Comparison of ENCODE assay signal across 11 mouse cellular contexts in the genomic region with DNA sequence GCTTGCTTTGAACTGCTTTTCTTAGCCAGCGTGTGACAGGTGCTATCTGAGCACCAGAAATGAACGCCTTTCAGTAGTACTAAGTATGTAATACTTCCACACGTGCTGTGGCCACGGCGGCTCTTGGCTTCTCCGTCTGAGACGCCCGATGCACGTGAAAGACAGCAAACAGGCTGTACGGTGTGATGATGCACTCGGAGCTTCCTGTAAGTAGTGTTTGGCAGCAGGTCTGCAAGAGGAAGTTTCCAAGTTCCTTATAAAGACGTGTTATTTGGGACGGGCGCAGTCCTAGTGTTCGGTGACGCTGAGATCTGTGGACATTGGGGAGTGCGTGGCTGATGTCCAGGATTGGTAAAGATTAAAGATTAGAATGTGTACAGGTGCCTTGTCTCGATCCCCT. TPM values are rescaled to one million over a fixed set of nuclear protein-coding genes. Genes with fewer than 3 reads are reported as not detected.
DNase-seq lines count a peak whose midpoint lies in the region; ATAC-seq and TF ChIP-seq lines count a peak whose summit lies in the region.
"Had no signal": no experiment of that assay in that cellular context is flagged by ENCODE, and none has a peak within 500 bp of the region (broad histone marks: within the 10 kb centered on the region; RNA-seq: fewer than 3 reads in every experiment).

No protein-coding gene starts in this region.

- no peak for TF ChIP-seq POLR2A in kidney, adult 2 months (IDR thresholded peaks at IDR 0.05; ENCODE audit: low read depth, low read length)

- peaks cover 33% of the 10 kb centered on the region for H3K4me1 ChIP-seq in kidney, adult 2 months (ENCODE audit: control insufficient read depth, insufficient read depth, low read length)
- peaks cover 74% of the 10 kb centered on the region for H3K4me1 ChIP-seq in kidney, embryonic 16.5 days (ENCODE audit: insufficient read depth, low read length)
- H3K4me1 ChIP-seq in heart, embryonic 15.5 days (replicated peaks) = peaks cover 82% of the 10 kb centered on the region
- peaks cover 82% of the 10 kb centered on the region for H3K4me1 ChIP-seq in hindbrain, embryonic 10.5 days (replicated peaks)

- peak; percentile 45 for DNase-seq in kidney, adult 2 months
- DNase-seq in MEL-GATA-1-ER (ENCODE audit: extremely low read depth, low read depth) = peak; percentile 73
- peak; percentile 70 for DNase-seq in naive thymus-derived CD4-positive, alpha-beta T cell, adult 2 months (ENCODE audit: low read depth)
- no peak for DNase-seq in hindbrain, embryonic 10.5 days (ENCODE audit: low spot score)
- no peak for DNase-seq in ovary, postnatal 10 days (ENCODE audit: low spot score)
- DNase-seq in cerebellum, postnatal 4 days (ENCODE audit: low spot score in 2 of 2) = no peak
- DNase-seq: cerebellum, adult 9-10 months had no signal

- WGBS in kidney, adult 2 months = 25% methylated on average over 18 of the region's 18 CpGs
- 63% methylated on average over 18 of the region's 18 CpGs for WGBS in kidney, embryonic 16.5 days
- whole genome bisulfite sequencing in heart, embryonic 15.5 days = 20% methylated on average over 18 of the region's 18 CpGs
- 85% methylated on average over 18 of the region's 18 CpGs for WGBS in hindbrain, embryonic 10.5 days

- no peak overlapping the region for H3K9ac ChIP-seq in kidney, embryonic 16.5 days (replicated peaks; ENCODE audit: low read length)
- H3K9ac ChIP-seq in heart, embryonic 15.5 days = no peak overlapping the region

- ATAC-seq in kidney, embryonic 16.5 days (ENCODE audit: low FRiP score, low TSS enrichment) = no peak
- ATAC-seq in heart, embryonic 15.5 days (replicated peaks; ENCODE audit: insufficient number of reproducible peaks, insufficient read depth, low FRiP score, low read depth) = no peak

- H3K27me3 ChIP-seq in kidney, adult 2 months (replicated peaks; ENCODE audit: control insufficient read depth, insufficient read depth, low read length) = no peaks in the 10 kb centered on the region
- no peaks in the 10 kb centered on the region for H3K27me3 ChIP-seq in kidney, embryonic 16.5 days (ENCODE audit: insufficient read depth, low read length)
- no peaks in the 10 kb centered on the region for H3K27me3 ChIP-seq in heart, embryonic 15.5 days
- H3K27me3 ChIP-seq in hindbrain, embryonic 10.5 days (ENCODE audit: insufficient read depth, poor library complexity, severe bottlenecking) = no peaks in the 10 kb centered on the region

- H3K9me3 ChIP-seq in kidney, embryonic 16.5 days (ENCODE audit: low read length) = no peaks in the 10 kb centered on the region
- H3K9me3 ChIP-seq in heart, embryonic 15.5 days (replicated peaks) = no peaks in the 10 kb centered on the region
- H3K9me3 ChIP-seq in hindbrain, embryonic 10.5 days = no peaks in the 10 kb centered on the region

- no peak overlapping the region for H3K4me3 ChIP-seq in kidney, adult 2 months (ENCODE audit: insufficient read depth, low read depth, low read length)
- H3K4me3 ChIP-seq in kidney, embryonic 16.5 days (ENCODE audit: low read length) = no peak overlapping the region
- H3K4me3 ChIP-seq in heart, embryonic 15.5 days = no peak overlapping the region
- no peak overlapping the region for H3K4me3 ChIP-seq in hindbrain, embryonic 10.5 days

- no peak overlapping the region for H3K27ac ChIP-seq in kidney, adult 2 months (ENCODE audit: insufficient read depth, low read depth, low read length)
- H3K27ac ChIP-seq in kidney, embryonic 16.5 days (ENCODE audit: low read length) = no peak overlapping the region
- no peak overlapping the region for H3K27ac ChIP-seq in heart, embryonic 15.5 days
- no peak overlapping the region for H3K27ac ChIP-seq in hindbrain, embryonic 10.5 days
- H3K27ac ChIP-seq: macrophage had no signal

- TF ChIP-seq CTCF in kidney, adult 2 months (conservative IDR thresholded peaks at IDR 0.05; ENCODE audit: insufficient read depth, insufficient read length, low read depth, low read length) = no peak

- no peak overlapping the region for H3K4me2 ChIP-seq in kidney, embryonic 16.5 days (replicated peaks; ENCODE audit: low read depth, low read length)
- peak overlapping the region; percentile 34 for H3K4me2 ChIP-seq in heart, embryonic 15.5 days

- H3K36me3 ChIP-seq in kidney, adult 2 months (ENCODE audit: control insufficient read depth, insufficient read depth, low read length) = no peaks in the 10 kb centered on the region
- no peaks in the 10 kb centered on the region for H3K36me3 ChIP-seq in kidney, embryonic 16.5 days (ENCODE audit: insufficient read depth, low read length)
- H3K36me3 ChIP-seq in heart, embryonic 15.5 days = no peaks in the 10 kb centered on the region
- H3K36me3 ChIP-seq in hindbrain, embryonic 10.5 days = no peaks in the 10 kb centered on the region
- H3K36me3 ChIP-seq: G1E had no signal

RNA-seq across cellular contexts. Expression of a gene that starts 5.4 kb away (rescaled TPM):
- 26.2 and 29.2 TPM in 2 replicates for polyA plus RNA-seq in kidney, adult 2 months (2012; rRNA removed)
- polyA plus RNA-seq in kidney, embryonic 16.5 days (2015; fragmentation: Nextera tagmentation; extraction: Ambion mirVana) = 22.3 and 32.0 TPM in 2 replicates
- 13.9 and 16.5 TPM in 2 replicates for polyA plus RNA-seq in heart, embryonic 15.5 days (2015; fragmentation: Nextera tagmentation; extraction: Ambion mirVana)
- 19.7 and 24.9 TPM in 2 replicates for polyA plus RNA-seq in hindbrain, embryonic 10.5 days (2016; fragmentation: Nextera tagmentation; extraction: Ambion mirVana)

Comparison
In these comparisons a context has a peak if more than half of its experiments do, and no peak if none do; other contexts are left out.
1. DNase-seq: peak in kidney, adult 2 months (single experiment), MEL-GATA-1-ER (single experiment) and naive thymus-derived CD4-positive, alpha-beta T cell, adult 2 months (single experiment); none in hindbrain, embryonic 10.5 days (single experiment), ovary, postnatal 10 days (single experiment) and cerebellum, postnatal 4 days (0 of 2).